Mouse (Mus musculus) liver, postnatal 0 days (tissue): ENCODE measurements around the gene Enpp4.

Source experiments
- CTCF ChIP-seq: sonication (generic); IDR thresholded peaks from 2 replicates; pipeline ENCODE4 v1.5.1; 2016; ENCODE audit warnings: antibody characterized with exemption, low read depth
- EP300 ChIP-seq: IDR thresholded peaks from 2 replicates; pipeline ENCODE4 v1.6.1; 2016; ENCODE audit warnings: antibody characterized with exemption, low read depth, mild to moderate bottlenecking

DNA sequence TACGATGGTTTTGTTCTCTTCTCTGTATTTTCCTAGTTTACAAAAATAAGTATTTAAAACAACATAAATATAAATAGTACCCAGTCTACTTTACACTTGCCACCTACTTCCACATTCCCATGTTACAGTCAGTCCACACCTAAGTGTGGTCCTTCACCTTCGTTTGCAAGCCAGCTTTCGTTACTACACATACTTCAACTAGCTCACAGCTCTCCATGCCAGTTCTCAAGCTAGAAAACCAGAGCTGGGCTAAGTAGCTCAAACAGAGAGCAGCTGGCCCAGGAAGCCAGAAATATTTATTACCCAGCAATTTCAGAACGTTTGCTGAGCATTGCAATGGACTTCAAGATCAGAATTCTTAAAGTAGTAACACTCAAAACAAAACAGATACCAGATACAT lies 5.1 kb downstream of the Enpp4 start:
- TF ChIP-seq CTCF (no peak), EP300 (no peak)
